Mouse (Mus musculus): ENCODE results near the gene Jam2.

- TF ChIP-seq CTCF (IDR thresholded peaks at IDR 0.05; ENCODE audit: low read depth, low read length) (no peak), POLR2AphosphoS5 (IDR thresholded peaks at IDR 0.05; ENCODE audit: insufficient replicate concordance, low read depth, low read length) (no peak), GATA1 (IDR thresholded peaks at IDR 0.05; ENCODE audit: borderline replicate concordance, low read length) (no peak), TAL1 (conservative IDR thresholded peaks at IDR 0.05; ENCODE audit: low read depth, low read length) (no peak)
Observed at GRCm38 (mm10) chr16:84807874-84808273, 34.0 kb downstream of the Jam2 start.
